Mouse (Mus musculus): ENCODE measurements around the gene Tnfaip8l2. TPM values are rescaled to one million over a fixed set of nuclear protein-coding genes. Genes with fewer than 3 reads are reported as not detected.
"Not testable (repeated sequence)": the region's sequence is repeated elsewhere in the genome, so short reads cannot be mapped to it uniquely, and the experiment has no call there.

Tnfaip8l2 gene
- total RNA-seq, 2 experiments from 2014 or later, result 0.48 to 0.97 TPM

DNA sequence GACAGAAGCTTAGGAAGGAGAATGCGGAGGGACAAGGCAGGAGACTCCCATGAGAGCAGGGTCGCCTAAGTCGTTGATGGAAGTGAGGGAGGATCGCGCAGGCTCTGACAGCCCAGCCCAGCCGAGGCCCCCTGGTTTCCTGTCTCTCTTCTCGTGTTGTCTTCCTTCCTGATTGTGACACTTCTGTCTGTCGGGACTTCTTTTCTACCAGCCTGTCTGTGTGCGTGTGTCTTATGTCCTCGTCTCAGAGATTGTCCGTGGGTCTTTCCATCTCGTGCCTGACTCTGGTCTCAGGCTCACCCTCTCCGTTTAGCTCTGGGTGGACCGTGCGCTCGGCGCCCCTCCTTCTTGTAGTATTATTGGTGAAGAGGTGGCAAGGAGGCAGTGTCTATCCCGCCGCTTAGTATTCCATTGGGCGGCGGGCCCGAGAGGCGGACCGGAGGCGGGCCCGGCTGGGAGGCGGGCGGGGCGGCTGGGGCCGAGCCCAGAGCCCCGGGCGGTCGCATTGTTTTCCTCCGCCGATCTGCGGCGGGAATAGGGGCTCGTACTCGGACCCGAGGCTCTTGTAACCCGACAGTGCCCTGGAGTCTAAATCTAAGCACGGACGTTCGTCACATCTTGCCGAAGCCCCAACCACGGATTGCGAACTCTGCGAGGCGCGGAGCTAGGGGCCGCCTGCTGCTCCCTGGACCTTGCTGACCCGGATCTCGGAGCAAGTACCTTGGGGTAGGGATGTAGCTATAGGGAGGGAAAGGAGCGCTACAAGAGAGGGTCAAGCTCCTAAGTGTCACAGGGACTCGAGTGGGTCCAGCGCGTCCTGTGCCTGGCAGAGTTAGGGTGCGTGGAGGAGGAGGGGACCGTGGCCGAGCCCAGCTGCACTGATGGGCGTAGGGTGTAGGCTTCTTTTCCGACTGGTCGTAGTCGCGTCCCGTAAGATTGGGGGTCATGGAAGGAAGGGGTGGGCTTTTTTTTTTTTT lies 18.1 kb upstream of the Tnfaip8l2 start, which contains the start of gene Sema6c:
Gene Sema6c, plus strand, starts transcription at position 471 of the 977 bp plus-strand sequence.
- DNase-seq, result peak; percentile 94

DNA sequence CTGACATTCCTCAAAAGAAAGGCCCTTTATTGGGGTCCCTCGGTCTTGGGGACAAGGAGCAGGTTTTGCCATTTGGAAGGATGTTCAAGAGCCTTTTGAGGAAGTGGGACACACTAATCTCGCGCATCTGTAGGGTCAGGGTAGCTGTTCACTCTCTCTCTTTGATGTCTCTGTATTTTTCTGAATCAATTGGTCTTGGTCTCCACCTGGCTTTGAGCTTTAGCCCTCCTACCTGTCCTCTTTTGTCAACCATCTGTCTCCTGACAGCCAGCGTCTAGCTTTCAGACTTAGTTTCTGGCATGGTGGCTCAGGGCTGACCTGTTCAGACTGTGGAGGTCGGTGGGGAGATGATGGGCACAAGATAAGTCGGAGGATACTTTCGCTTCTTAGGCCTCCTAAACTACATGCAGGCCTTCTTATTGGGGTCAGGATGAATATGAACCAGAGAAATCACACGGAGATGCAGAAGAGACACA lies 17.4 kb upstream of the Tnfaip8l2 start:
- DNase-seq, result no peak

DNA sequence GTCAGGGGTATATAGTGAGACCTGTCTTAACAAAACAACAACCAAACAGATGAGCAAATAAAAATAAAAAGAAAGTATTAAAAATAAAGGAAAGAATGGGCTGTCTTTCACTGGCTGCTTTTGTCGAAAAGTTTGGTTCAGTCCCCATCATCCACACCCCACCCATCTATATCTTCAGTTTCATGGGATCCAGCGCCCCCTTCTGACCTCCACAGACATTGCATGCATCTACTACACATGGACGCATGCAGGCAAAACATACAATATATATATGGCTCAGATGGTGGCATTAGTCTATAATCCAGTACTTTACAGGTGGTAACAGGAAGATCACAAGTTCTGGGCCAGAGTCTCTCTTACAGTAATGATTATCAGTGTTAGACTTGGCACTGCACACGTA lies 11.7 kb upstream of the Tnfaip8l2 start:
- DNase-seq, result no peak

DNA sequence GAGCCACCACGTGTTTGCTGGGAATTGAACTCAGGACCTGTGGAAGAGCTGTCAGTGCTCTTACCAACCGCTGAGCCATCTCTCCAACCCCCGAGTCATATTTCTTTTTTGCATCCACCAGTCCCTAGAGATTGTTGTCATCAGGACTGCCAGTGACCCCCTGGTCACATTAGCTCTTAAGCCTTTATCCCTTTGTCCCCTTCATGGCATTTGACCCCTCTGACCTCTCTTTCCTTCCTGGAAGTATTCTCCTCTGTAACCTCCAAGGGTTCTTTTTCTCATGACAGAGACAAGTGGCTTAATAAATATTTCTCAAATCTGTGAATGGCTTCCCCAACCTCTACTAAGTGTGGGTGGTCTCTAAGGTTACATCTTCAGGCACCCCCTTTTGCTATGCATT lies 5.8 kb upstream of the Tnfaip8l2 start:
- no peak for DNase-seq

DNA sequence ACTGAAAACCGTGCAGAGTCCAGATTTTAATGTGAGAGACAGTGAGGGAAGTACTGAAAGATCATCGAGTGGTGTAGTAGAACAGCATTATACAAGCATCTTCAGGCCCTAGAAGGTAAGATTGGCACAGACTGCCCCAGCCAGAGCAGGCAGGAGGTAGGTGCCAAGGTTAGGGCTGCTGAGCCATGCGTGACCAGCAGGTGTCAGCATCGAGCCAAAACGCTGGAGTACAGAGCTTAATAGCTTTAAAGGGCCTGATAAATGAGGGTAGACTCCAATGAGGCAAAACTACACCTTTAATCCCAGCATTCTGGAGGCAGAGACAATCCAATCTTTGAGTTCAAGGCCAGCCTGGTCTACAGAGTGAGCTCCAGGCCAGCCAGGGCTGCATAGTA lies 454 bp upstream of the Tnfaip8l2 start:
- DNase-seq, result peak; percentile 84

DNA sequence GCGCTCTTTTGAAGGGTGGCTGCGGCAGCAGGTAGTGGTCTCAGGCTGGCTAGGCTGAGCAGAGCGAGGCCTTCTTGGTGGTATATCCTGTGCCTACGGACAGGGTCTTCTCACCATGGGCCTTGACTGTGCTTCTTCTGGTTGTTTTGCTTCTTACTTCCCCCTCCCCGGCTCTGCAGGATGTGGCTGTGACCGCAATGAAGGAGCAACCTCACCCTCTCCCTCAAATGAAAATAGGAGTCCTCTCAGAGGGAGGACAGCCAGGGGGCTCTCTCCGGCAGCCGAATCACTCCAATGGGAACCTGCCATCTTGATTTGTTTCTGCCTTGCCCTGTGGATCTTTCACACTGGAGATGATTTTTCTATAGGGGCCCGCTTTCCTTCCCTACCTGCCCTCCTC lies 686 bp downstream of the Tnfaip8l2 start:
- peak; percentile 23 for DNase-seq

DNA sequence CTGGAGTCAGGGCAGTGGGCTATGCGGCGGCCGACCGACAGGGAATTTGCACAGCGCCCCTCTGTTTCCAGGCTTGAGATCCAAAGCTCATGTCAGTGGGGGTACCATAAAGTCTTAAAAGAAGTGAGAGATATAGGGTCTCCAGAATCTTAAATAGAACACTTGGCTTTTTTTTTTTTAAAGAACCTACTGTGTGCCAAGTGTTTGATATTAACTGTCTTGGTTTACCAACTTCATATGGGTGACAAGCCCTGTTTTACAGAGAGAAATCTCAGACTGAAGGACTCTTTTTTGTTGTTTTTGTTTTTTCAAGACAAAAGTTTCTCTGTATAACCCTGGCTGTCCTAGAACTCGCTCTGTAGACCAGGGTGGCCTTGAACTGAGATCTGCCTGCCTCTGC lies 1.4 kb downstream of the Tnfaip8l2 start:
- no peak for DNase-seq

DNA sequence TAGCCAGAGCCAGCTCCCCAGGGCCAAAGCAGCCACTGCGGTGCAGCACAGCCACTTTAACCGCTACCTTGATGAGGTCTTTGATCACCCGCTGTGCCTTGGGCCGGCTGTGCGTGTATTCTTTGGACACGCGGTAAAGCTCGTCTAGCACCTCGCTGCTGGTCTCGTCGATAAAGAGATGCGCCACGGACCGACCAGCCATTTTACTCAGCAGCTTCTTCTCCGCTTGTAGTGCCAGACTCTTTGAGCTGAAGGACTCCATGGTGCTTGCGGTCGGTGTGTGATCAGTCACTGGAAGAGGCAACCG lies 1.9 kb downstream of the Tnfaip8l2 start:
- DNase-seq, result no peak

DNA sequence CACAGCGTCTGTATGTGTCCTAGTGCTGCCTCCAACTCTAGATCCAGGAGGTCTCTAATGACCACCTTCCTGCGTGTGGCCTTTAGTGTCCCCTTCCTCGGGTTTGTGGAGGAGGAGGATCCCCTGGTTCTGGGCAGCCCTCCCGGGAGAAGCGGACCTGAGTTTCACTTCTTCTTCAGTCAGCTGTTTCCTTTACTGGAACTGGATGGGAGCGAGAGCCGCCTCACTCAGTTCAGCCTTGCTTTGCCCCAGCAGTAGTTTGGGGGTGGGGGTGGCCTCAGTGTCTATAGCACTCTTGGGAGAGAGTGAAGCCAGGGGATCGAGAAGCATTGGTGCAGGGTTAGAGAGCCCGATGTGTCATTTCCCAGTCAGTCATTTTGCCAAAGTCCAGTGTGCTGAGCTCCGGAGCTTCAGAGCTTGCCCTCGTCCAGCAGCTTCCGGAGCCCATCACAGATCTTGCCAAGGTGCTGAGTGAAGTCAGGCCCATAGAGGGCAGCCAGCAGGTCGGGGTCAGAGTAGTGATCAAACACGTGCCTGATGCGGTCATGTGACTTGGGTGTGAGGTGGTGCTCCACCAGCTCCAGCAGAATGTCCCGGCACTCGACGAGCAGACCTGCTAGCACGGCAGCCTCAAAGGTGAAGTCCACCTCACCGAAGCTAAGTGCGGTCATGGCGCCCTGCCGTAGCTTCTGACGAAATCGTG lies 2.4 kb downstream of the Tnfaip8l2 start:
- no peak for DNase-seq

DNA sequence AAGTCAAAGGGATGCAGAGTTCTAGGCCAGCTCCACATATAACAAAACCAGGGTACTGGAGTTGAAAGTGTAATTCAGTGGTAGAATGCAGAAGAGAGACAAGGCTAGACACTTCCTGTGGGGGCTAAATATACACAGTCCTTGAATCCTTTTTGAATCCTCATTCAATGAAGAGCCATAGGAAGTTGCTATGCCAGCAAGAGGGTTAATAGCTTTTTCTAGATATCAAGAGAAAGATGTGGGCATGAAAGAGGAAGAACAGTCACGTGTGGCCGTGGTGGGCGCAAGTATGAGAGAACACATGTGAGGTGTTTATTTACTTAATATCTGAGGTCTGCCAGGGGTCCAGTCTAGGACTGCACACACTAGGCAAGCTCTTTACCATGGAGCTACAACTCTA lies 5.8 kb downstream of the Tnfaip8l2 start:
- DNase-seq, result no peak

DNA sequence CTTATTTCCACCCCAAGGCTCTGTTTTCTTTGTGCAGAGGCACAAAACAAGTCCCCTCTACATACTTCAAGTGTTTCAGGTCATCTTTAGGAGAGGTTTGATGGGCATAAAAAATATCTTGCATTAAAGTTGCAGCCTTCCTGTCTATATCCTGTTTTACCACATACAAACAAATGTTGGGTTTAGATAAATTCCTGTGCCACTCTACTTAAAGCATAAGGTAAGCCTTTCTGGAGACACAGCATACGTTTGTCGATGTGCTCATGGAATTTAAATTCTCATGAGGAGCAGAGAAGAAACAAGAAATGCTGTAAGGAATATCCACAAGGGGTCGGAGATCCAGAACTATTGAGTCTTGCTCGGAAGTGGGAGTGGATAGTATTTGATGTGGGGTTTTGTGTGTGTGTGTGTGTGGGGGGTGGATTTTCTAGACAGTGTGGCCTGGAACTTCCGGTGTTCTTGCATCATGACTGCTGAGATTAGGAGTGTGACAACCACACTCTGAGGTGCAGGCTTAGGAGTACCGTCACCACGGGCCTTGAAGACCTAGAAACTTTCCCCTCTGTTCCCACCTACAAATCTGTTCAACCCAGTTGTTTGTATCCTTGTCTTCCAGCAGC lies 6.6 kb downstream of the Tnfaip8l2 start:
- DNase-seq, result no peak

DNA sequence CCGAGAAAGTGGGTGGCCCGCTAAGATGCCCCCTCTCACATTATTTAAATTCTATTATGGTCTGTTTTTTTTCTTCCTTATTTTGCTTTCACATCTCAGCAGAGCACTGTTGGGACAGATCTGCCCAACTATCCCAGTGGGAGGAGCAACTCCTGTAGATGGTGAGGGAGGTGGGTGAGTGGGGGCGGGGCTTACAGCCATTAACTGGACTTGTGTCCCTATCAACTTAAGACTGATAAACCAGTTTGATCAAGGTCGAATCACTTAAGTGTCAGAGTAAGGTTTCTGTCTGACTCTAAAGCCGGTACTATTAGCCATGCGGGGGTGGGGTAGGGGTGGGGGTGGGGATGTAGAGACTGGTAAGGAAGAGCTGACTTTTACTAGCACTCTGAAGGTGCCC lies 7.1 kb downstream of the Tnfaip8l2 start:
- peak; percentile 55 for DNase-seq

DNA sequence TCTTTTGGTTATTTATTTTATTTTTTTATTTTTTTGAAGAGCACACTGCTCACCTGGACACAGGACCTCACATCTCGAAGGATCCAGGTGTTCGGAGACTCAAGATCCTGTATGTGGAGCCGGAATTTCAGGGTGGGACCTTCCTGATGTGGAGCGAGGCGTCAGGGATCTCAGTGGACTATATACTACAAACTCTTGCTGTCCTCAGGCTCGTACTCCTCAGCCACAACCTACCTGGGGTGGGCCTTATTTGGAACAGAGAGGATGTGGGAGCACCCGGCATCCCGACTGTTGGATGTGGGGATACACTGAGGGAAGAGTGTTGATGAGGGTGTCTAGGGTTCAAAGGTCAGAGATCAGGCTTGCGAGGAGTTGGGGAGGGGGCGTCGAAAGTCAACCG lies 8.0 kb downstream of the Tnfaip8l2 start:
- DNase-seq, result not testable (repeated sequence)

DNA sequence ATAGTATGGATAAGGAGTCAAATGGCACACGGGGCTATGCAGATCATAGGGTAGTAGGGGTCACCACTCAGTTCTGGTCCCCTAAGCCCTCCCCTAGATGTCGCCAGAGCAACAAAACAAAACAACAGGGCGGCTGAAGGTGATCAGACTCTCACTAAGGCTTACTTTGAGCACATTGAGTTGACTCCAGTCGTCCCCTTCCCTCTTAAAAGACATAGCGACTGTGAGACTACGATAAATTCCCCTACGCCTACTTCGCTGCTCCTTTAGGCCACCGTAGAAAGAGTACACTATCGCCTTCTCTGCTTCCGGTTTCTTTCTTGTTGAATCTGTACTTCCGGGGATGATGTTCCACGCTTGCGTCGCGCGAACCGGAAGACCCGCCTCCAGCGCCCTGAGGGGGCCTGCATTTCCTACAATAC lies 8.5 kb downstream of the Tnfaip8l2 start, which contains the start of the genes Scnm1 and Lysmd1:
Gene Scnm1, minus strand, starts transcription at position 332 of the 422 bp plus-strand sequence.
Gene Lysmd1, plus strand, starts transcription at position 409 of the 422 bp plus-strand sequence.
- peak; percentile 91 for DNase-seq

DNA sequence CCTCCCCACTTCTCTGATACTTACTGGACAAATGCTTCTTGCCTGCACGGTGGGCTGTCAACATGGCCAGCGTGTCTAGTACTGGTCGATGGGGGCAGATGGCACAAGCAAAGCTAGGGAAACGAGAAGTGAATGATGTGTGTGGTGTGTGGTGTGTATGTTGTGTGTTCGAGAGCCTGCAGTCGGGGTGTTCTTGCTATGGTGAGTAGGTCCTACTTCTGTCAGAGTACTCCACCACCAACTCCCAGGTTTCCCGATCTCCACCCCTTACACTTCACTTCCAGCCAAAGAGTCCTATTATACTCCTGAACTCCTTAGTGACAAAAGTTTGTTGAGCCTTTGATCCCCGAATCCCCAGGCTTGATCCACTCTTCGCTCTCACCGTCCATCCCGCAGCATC lies 9.0 kb downstream of the Tnfaip8l2 start:
- DNase-seq, result no peak

DNA sequence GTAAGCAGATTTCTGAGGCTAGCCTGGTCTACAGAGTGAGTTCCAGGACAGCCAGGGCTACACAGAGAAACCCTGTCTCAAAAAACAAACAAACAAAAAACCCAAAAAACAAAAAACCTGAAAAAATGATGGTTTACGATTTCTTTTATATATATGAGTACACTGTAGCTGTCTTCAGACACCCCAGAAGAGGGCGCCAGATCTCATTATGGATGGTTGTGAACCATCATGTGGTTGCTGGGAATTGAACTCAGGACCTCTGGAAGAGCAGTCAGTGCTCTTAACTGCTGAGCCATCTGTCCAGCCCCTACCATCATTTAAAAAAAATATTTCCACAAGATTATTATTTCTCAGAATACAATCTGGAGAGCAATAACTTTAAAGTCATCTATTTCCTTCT lies 9.8 kb downstream of the Tnfaip8l2 start:
- not testable (repeated sequence) for DNase-seq

DNA sequence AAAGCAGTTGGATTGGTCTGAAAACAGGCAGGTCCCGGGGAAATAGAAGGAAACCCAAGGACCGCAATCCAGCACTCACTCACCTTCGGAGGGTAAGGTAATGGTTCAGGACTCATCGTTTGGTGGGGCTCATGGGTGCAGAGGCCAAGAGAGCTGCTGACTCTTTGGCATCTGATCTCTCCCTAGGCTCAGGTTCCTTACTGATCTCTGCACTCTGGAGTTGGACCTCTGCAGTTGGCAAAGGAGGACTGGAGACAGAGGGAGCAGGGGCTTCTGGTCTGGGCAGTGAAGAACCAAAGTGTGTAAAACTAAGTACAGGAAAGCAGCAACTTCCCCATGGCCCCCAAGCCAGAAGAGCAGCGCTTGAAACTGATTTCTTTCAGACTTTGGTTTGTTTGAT lies 12.1 kb downstream of the Tnfaip8l2 start:
- no peak for DNase-seq

DNA sequence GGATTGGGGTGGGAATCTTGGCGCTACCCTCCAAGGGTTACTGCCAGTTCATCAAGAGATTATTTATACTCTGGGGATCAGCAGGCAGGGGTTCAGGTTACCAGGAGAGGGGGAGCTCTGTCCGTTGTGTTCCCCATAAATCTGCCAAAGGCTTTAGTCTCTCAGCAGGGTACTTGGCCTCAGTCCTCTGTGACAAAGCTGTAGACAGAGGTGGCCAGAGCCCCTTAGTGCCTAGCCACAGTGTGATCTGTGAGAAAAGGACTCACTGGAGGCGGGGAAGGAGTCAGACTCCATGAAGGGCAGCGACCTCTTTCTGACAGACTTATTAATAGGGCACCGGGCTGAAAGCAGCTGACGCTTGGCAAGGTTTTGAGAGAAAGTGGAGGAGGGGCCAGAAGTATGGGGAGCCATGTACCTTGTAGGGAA lies 12.9 kb downstream of the Tnfaip8l2 start:
- peak; percentile 69 for DNase-seq

DNA sequence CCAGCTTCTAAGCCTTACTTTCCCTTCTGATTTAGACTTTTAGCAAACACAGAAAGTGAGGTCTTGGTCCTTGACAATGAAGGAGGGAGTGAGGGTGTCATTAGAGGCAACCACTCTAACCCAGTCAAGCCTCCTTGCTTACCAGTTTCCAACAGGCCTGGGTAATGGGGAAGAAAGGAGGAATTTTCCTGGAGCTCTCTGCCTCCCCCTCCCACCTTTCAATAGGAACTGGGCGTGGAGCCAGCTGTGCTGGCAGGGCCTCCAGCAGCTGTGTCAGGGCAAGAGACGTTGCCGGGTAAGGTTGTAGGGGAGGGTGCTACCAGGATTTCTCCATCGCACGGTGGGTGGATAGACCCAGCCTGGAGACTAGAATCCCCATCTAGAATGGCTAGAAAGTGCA lies 17.2 kb downstream of the Tnfaip8l2 start:
- peak; percentile 74 for DNase-seq

DNA sequence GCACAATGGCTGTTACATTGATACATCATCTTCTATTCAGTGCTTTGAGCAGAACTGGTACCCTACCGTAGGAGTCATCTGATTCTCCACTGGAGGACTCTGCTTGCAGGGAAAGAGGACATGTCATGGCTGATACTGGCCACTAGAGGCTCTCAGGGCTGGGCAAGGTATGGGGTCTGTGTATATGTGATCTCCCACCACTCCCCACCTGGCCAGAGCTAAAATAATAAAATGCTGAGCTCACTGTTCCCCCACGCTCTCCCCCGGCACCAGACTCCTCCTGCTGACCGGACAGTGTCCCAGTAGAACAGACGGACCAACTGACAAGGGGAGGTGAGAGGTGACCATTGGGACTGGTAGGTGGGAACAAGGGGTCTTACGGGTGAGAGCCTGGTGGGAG lies 17.9 kb downstream of the Tnfaip8l2 start, which contains the start of gene Tmod4:
Gene Tmod4, plus strand, starts transcription at position 231 of the 400 bp plus-strand sequence.
- peak; percentile 78 for DNase-seq

DNA sequence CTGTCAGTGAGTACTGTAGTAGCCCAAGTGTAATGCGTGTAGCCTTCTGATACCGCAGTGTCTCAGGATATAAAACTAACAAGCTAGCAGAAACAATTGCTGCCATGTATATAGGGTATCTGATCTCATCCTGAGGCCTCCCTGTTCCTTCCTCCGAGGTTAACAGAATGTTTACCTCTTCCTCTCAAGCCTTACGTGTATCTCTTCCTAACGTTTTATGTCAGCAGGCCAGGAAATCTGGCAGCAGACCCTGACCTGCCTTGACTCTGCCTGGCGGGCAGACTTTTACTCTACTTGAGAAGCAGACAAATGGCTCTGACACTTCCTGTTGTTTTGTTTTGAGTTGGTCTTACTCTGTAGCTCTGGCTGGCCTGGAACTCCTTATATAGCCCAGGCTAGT lies 20.6 kb downstream of the Tnfaip8l2 start:
- DNase-seq, result no peak

DNA sequence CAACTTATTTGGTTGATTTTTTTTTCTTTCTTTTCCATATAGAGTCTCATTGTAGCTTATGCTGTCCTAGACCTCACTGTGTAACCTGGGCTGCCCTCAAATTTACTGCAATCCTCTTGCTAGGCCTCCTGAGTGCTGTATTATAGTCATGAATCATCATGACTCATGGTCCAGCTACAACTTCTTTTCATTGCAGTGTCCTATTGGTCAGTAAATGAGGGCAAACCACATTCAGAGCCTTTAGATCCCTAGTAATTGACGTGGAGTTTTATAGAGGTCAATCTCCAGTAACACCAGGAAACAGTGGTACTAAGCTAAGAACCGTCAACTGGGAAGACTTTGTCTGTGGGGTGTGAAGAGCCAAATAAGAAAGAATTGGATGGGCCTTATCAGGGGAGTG lies 24.4 kb downstream of the Tnfaip8l2 start:
- DNase-seq, result no peak

DNA sequence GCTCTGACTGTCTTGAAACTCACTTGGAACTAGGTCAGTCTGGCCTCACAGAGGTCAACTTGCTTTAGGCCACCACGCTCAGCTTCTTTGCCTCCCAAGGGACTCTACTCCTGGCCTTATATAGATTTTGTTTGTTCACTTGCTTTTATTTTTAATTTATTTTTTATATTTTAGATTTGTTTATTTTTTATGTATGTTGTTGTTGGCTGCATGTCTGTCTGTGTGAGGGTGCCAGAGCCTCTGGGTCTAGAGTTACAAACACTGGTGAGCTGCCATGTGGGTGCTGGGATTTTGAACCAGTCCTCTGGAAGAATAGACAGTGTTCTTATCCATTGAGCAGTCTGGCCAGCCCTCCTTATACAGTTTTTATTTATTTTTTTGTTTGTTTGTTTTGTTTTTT lies 29.4 kb downstream of the Tnfaip8l2 start:
- DNase-seq, result no peak

Data from gastrocnemius, postnatal 25 days (tissue).